Mouse (Mus musculus) olfactory bulb, adult 2 months (tissue): ENCODE results near the gene Exoc4.

Source experiments
- CTCF ChIP-seq: fragments of 200-500 bp; IDR thresholded peaks from 2 replicates; pipeline ENCODE4 v1.5.1; 2012; ENCODE audit warnings: low read depth, mild to moderate bottlenecking, low read length, moderate library complexity; ENCODE audit not compliant: insufficient read depth
- POLR2A ChIP-seq: fragments of 200-500 bp; IDR thresholded peaks from 2 replicates; pipeline ENCODE4 v1.6.1; 2012; ENCODE audit warnings: mild to moderate bottlenecking, low read depth, low read length, moderate library complexity; ENCODE audit not compliant: insufficient read depth

GRCm38 (mm10) chr6:33322849-33323248, 74.0 kb downstream of the Exoc4 start:
- no peak for TF ChIP-seq POLR2A
- TF ChIP-seq CTCF: no peak
